Mouse (Mus musculus): Measurements from ENCODE around the gene Pcp4. TPM values are rescaled to one million over a fixed set of nuclear protein-coding genes. Genes with fewer than 3 reads are reported as not detected.
A peak's percentile ranks its signal among the peaks of the same experiment; 100 is the strongest.

Pcp4 gene
- polyA plus RNA-seq, 1 experiment from 2014 or later: 482 TPM

- no peak for ATAC-seq (ENCODE audit: low FRiP score)
- H3K4me1 ChIP-seq: no peaks in the 10 kb centered on the region
Observed at GRCm38 (mm10) chr16:96454086-96454485, 13.3 kb upstream of the Pcp4 start.

DNA sequence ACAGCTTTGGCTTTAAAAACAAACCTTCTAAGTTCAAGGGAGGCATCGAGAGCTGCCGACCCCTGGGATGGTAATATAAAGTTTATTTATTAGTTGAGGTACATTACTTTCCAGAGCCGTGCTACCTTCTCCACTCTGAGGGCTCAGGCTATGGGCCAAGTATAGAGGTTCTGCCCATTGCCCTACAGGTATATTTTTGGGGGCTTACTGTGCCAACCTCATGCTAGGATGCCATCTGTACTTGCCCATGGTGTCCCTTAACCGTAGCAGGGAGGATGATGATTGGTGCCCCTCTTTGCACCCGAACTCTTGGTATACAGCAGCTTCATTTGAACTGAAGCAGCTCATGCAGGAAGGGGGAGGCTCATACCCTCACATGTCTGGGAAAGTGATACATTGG, 9.8 kb upstream of the Pcp4 start:
- WGBS: 83% methylated on average over 5 of the region's 5 CpGs
- Histone ChIP-seq H3K4me2 (no peak overlapping the region), H3K36me3 (no peaks in the 10 kb centered on the region), H3K4me1 (no peaks in the 10 kb centered on the region), H3K9me3 (replicated peaks) (no peaks in the 10 kb centered on the region), H3K27me3 (replicated peaks) (no peaks in the 10 kb centered on the region), H3K9ac (replicated peaks) (no peak overlapping the region), H3K27ac (replicated peaks) (no peak overlapping the region), H3K4me3 (replicated peaks) (no peak overlapping the region)
- no peak for ATAC-seq (ENCODE audit: low FRiP score)

More at GRCm38 (mm10) chr16:96454086-96454485, 13.3 kb upstream of the Pcp4 start:
- Histone ChIP-seq H3K4me2 (no peak overlapping the region), H3K36me3 (no peaks in the 10 kb centered on the region), H3K9me3 (replicated peaks) (no peaks in the 10 kb centered on the region), H3K27ac (replicated peaks) (no peak overlapping the region), H3K9ac (replicated peaks) (no peak overlapping the region), H3K27me3 (replicated peaks) (no peaks in the 10 kb centered on the region), H3K4me3 (replicated peaks) (no peak overlapping the region)

- Histone ChIP-seq H3K4me2 (no peak overlapping the region), H3K4me1 (no peaks in the 10 kb centered on the region), H3K27me3 (replicated peaks) (no peaks in the 10 kb centered on the region), H3K36me3 (no peaks in the 10 kb centered on the region), H3K27ac (replicated peaks) (no peak overlapping the region), H3K9ac (replicated peaks) (no peak overlapping the region), H3K9me3 (replicated peaks) (no peaks in the 10 kb centered on the region), H3K4me3 (replicated peaks) (no peak overlapping the region)
- ATAC-seq (ENCODE audit: low FRiP score): no peak
- 91% methylated on average over 2 of the region's 2 CpGs for WGBS
Observed at GRCm38 (mm10) chr16:96459356-96459755, 8.1 kb upstream of the Pcp4 start.

- ATAC-seq (ENCODE audit: low FRiP score): no peak
- 52% methylated on average over 3 of the region's 3 CpGs for WGBS
- H3K27ac ChIP-seq (replicated peaks): no peak overlapping the region
- H3K4me1 ChIP-seq: no peaks in the 10 kb centered on the region
- no peak overlapping the region for H3K9ac ChIP-seq (replicated peaks)
- no peaks in the 10 kb centered on the region for H3K27me3 ChIP-seq (replicated peaks)
- no peaks in the 10 kb centered on the region for H3K36me3 ChIP-seq
- no peak overlapping the region for H3K4me2 ChIP-seq
- no peaks in the 10 kb centered on the region for H3K9me3 ChIP-seq (replicated peaks)
- H3K4me3 ChIP-seq (replicated peaks): no peak overlapping the region
Observed at GRCm38 (mm10) chr16:96460788-96461187, 6.6 kb upstream of the Pcp4 start.

- Histone ChIP-seq H3K36me3 (no peaks in the 10 kb centered on the region), H3K27me3 (replicated peaks) (no peaks in the 10 kb centered on the region), H3K27ac (replicated peaks) (peak overlapping the region; percentile 56), H3K4me1 (peaks cover 32% of the 10 kb centered on the region), H3K9me3 (replicated peaks) (no peaks in the 10 kb centered on the region), H3K4me2 (peak overlapping the region; percentile 51), H3K4me3 (replicated peaks) (peak overlapping the region; percentile 40), H3K9ac (replicated peaks) (peak overlapping the region; percentile 42; the same call in 1 of the 2 replicates)
- WGBS: 55% methylated on average over 4 of the region's 4 CpGs
- ATAC-seq (ENCODE audit: low FRiP score): no peak
Observed at GRCm38 (mm10) chr16:96468011-96468410, 605 bp downstream of the Pcp4 start.

DNA sequence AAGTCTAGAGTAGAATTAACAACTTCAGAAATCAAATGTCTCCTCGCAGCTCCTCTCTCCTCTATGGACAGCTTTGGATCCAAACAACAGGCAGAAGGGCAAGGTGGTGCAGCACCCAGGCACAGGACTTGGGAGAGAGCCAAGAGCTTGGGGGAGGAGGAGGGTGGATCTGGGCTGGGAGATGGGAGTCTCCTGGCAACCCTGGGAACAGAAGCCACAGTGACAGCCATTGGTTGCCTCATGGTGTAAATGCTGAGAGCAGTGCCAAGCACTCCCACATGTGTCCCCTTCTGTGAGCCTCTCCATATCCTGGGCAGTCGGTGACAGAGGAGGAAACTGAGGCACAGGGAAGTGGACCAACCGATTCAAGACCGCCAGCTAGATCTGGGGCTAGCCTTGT, 1.3 kb downstream of the Pcp4 start:
- Histone ChIP-seq H3K4me3 (replicated peaks) (peak overlapping the region; percentile 40), H3K27me3 (replicated peaks) (no peaks in the 10 kb centered on the region), H3K4me2 (peak overlapping the region; percentile 51), H3K36me3 (no peaks in the 10 kb centered on the region), H3K9ac (replicated peaks) (no peak overlapping the region), H3K27ac (replicated peaks) (0 out of 2 replicates have a peak overlapping the region, but pooled peaks have one; percentile 39), H3K4me1 (peaks cover 35% of the 10 kb centered on the region), H3K9me3 (replicated peaks) (no peaks in the 10 kb centered on the region)
- ATAC-seq (ENCODE audit: low FRiP score): peak; percentile 73
- 68% methylated on average over 4 of the region's 4 CpGs for whole genome bisulfite sequencing

DNA sequence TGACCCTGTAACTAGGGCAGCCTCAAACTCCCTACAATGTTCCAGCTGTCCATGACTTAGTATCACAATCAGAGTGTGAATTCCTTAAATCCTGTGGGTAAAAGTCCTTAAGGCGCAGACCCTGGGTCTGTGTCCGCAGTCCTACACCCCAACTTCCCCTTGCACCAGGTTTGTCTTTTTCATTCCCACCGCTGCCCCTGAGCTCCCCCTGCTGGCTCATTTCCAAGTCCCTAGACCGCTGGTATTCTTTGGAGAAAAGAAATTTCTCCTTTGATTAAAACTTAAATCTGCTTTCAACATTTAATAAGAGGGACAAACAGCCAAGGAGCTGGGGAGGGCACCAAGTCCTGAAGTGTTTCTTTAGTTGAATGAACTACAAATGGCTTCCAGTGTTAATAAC, 2.2 kb downstream of the Pcp4 start:
- H3K36me3 ChIP-seq: no peaks in the 10 kb centered on the region
- H3K27ac ChIP-seq (replicated peaks): no peak overlapping the region
- H3K4me1 ChIP-seq: peaks cover 35% of the 10 kb centered on the region
- WGBS: 59% methylated on average over 4 of the region's 4 CpGs
- no peaks in the 10 kb centered on the region for H3K27me3 ChIP-seq (replicated peaks)
- ATAC-seq (ENCODE audit: low FRiP score): no peak
- peak overlapping the region; percentile 51 for H3K4me2 ChIP-seq
- H3K9ac ChIP-seq (replicated peaks): no peak overlapping the region
- H3K9me3 ChIP-seq (replicated peaks): no peaks in the 10 kb centered on the region
- 0 out of 2 replicates have a peak overlapping the region, but pooled peaks have one; percentile 40 for H3K4me3 ChIP-seq (replicated peaks)

DNA sequence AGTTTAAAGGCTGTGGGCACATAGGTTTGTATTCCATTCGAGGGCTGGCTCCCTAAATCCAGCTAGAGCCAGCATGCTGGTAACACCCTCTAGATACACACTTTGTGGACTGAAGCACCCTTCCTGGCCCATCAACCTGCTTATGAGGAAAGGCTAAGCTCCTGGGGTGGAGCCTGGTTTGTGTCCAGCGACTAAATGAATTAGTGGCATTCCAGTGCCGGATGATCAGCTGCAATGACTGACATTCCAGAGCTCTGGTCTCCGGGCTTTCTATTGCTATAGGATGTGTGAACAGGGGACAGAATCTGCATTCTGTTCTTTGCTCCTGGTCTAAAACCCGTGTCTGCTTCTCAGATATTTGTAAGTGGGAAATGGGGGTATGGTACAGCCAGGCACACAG, 5.0 kb downstream of the Pcp4 start:
- no peak overlapping the region; the same call in 1 of the 2 replicates for H3K9ac ChIP-seq (replicated peaks)
- peaks cover 35% of the 10 kb centered on the region for H3K4me1 ChIP-seq
- H3K27me3 ChIP-seq (replicated peaks): no peaks in the 10 kb centered on the region
- whole genome bisulfite sequencing: 39% methylated on average over 5 of the region's 5 CpGs
- no peaks in the 10 kb centered on the region for H3K36me3 ChIP-seq
- no peak overlapping the region for H3K4me3 ChIP-seq (replicated peaks)
- peak overlapping the region; percentile 36 for H3K4me2 ChIP-seq
- no peak for ATAC-seq (ENCODE audit: low FRiP score)
- H3K27ac ChIP-seq (replicated peaks): peak overlapping the region; percentile 54
- H3K9me3 ChIP-seq (replicated peaks): no peaks in the 10 kb centered on the region

DNA sequence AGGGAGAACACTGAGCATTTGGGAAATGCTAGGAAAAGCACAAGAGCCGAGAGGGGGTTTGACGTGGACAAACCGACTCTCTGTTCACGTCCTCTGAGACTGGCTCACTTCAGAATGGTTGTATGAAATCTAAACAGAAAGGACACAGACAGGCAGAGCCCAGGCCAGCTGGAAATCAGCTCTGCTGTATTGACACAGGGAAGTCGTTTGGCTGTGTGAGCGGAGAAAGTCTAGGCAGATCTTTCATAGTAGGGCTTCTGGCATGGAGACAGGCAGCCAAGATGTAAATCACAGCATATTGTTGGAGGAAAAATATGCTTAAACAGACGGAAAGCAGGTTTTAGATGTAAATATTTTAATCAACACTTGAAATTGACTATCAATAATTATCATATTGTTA, 5.4 kb downstream of the Pcp4 start:
- Histone ChIP-seq H3K27me3 (replicated peaks) (no peaks in the 10 kb centered on the region), H3K4me1 (peaks cover 32% of the 10 kb centered on the region), H3K27ac (replicated peaks) (peak overlapping the region; percentile 54), H3K4me2 (peak overlapping the region; percentile 36), H3K9ac (replicated peaks) (no peak overlapping the region; the same call in 1 of the 2 replicates), H3K4me3 (replicated peaks) (no peak overlapping the region), H3K9me3 (replicated peaks) (no peaks in the 10 kb centered on the region), H3K36me3 (no peaks in the 10 kb centered on the region)
- 57% methylated on average over 7 of the region's 7 CpGs for WGBS
- ATAC-seq (ENCODE audit: low FRiP score): no peak

DNA sequence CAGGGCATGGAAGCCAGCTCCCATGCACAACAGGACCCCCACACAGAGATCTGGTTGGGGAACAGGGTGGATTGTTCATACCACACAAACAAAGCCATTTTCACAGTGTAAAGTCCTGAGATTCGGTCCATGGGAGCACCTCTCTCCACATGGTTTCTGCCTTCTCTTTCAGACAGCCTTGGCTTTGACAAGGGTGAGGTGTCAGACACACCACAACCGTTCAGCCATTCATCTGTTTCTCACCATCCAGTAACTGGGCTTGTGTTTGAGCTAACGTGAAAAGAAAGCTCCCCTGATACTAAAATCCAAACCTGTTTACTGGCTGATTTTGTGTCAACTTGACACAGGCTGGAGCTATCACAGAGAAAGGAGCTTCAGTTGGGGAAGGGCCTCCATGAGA, 6.8 kb downstream of the Pcp4 start:
- no peak overlapping the region for H3K4me2 ChIP-seq
- H3K4me1 ChIP-seq: peaks cover 28% of the 10 kb centered on the region
- no peak overlapping the region for H3K9ac ChIP-seq (replicated peaks)
- H3K9me3 ChIP-seq (replicated peaks): no peaks in the 10 kb centered on the region
- WGBS: 57% methylated on average over 3 of the region's 3 CpGs
- no peaks in the 10 kb centered on the region for H3K27me3 ChIP-seq (replicated peaks)
- H3K27ac ChIP-seq (replicated peaks): no peak overlapping the region
- ATAC-seq (ENCODE audit: low FRiP score): no peak
- H3K36me3 ChIP-seq: no peaks in the 10 kb centered on the region
- no peak overlapping the region for H3K4me3 ChIP-seq (replicated peaks)

DNA sequence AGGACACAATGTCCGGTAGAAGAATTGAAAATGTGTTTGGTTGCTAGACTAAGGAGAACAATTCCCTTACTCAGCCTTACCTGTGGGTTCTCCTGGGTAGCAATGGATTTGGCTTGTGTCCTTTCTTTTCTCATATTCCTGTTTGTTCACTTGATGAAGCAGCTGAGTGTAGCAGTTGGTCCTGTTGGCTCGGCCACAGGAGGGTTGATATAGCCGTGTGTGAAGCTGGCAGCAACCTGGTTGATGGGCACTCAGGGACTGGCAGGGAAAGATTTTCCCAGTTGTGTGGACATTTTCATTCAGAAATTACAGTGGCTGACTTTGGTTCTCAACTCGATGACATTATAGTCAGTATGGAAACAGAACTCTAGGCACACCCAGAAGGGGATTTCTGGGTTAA, 14.4 kb downstream of the Pcp4 start:
- Histone ChIP-seq H3K4me2 (no peak overlapping the region), H3K9ac (replicated peaks) (no peak overlapping the region), H3K9me3 (replicated peaks) (no peaks in the 10 kb centered on the region), H3K27ac (replicated peaks) (no peak overlapping the region), H3K4me1 (no peaks in the 10 kb centered on the region), H3K4me3 (replicated peaks) (no peak overlapping the region), H3K27me3 (replicated peaks) (no peaks in the 10 kb centered on the region), H3K36me3 (no peaks in the 10 kb centered on the region)
- no peak for ATAC-seq (ENCODE audit: low FRiP score)
- 83% methylated on average over 4 of the region's 4 CpGs for WGBS

GRCm38 (mm10) chr16:96487007-96487684, 19.7 kb downstream of the Pcp4 start:
- 47% methylated on average over 11 of the region's 11 CpGs for WGBS
- Histone ChIP-seq H3K9ac (replicated peaks) (no peak overlapping the region), H3K36me3 (no peaks in the 10 kb centered on the region), H3K27me3 (replicated peaks) (no peaks in the 10 kb centered on the region), H3K27ac (replicated peaks) (peak overlapping the region; percentile 54), H3K4me2 (no peak overlapping the region; the same call in 1 of the 2 replicates), H3K4me3 (replicated peaks) (no peak overlapping the region), H3K9me3 (replicated peaks) (no peaks in the 10 kb centered on the region), H3K4me1 (peaks cover 17% of the 10 kb centered on the region; the same call in 1 of the 2 replicates)
- ATAC-seq (ENCODE audit: low FRiP score): peak; percentile 78

Measured in neural tube, embryonic 15.5 days (tissue).